Mouse (Mus musculus) brain, embryonic 14.5 days (tissue): ENCODE measurements around the gene Grin2d.

Source experiments
- CTCF ChIP-seq: fragments of 200-500 bp; IDR thresholded peaks from 2 replicates; pipeline ENCODE4 v1.5.1; 2012; ENCODE audit warnings: inconsistent platforms, mild to moderate bottlenecking, moderate library complexity, borderline replicate concordance; ENCODE audit not compliant: insufficient read depth, insufficient read length; ENCODE audit errors: extremely low read depth
- POLR2A ChIP-seq: fragments of 200-500 bp; IDR thresholded peaks from 2 replicates; pipeline ENCODE4 v1.6.1; 2012; ENCODE audit warnings: mild to moderate bottlenecking, inconsistent platforms, borderline replicate concordance; ENCODE audit not compliant: poor library complexity, insufficient read depth, insufficient read length, severe bottlenecking; ENCODE audit errors: extremely low read depth

DNA sequence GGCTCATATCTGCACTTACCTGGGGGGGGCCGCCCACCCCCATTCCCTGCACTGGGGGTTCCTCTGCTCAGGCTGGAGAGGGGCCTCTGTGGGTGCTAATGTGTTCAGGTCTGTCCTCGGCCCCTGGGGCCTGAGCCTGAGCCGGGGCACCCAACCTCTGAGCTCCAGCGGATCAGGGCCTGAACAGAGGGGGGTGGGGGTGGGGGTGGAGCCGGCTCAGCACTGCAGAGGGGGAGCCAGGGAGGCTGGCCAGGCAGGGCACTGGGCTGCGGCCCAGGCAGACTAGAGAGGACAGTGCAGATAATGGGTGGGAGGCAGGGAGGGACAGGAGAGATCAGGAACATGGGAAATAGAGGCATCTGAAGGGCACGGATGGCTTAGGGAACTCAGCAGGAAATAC lies 53.6 kb downstream of the Grin2d start, which contains the start of gene Kcnj14:
- no peak for TF ChIP-seq CTCF
- TF ChIP-seq POLR2A: no peak
